Mouse (Mus musculus) cerebellum, postnatal 10 days (tissue): ENCODE measurements around the gene Pole4.

Source experiments
- DNase-seq, 2 experiments: peaks; one replicate each; pipeline ENCODE4 v3.0.0; 2021; ENCODE audit warnings: mixed read lengths in 2 of 2

Gene Pole4

GRCm38 (mm10) chr6:82611049-82611448 is 94.1 kb downstream of the Pole4 start:
- peak in 1 of 2 experiments; percentile 21 for DNase-seq

GRCm38 (mm10) chr6:82609339-82609926 is 95.7 kb downstream of the Pole4 start:
- no peak for DNase-seq

GRCm38 (mm10) chr6:82608756-82609155 is 96.4 kb downstream of the Pole4 start:
- DNase-seq, result no peak

DNA sequence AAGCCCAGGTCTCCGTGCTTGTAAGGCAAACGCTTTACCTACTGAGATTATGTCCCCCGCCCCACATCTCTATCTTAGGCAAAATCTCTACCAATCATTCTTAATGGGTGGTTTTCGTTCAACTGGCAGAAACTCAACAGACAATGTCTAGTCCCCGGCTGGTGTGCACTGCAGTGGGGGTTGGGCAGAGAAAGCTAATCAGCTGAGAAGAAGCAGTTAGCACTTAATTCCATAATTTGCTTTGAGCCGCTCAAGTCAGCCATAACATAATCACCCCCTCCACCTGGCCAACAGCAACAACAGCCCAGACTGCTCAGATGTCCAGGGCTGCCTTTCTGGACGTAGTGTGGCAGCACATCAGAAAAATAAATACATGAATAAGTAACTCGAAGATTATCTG is 100.4 kb downstream of the Pole4 start:
- peak; percentile 51 to 63 for DNase-seq

DNA sequence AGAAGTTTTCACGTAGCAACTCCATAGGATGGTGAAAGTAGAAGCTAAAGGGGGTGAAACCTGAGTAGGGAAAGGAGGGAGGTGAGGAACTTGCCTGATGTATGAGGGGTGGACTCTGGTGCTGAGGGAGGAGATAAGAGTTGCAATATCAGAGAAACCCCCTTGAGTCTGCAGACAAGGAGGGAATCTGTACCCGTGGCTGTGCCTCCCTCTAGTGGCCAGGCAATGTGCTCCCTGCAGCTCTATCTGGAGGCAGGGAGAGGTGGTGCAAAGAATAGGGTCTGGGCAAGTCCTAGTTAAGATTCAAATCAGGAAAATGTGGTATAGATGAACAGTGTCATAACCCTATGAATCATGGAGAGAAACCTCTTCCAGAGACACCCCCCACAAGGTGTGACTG is 101.5 kb downstream of the Pole4 start:
- DNase-seq, result peak; percentile 82 to 84

- DNase-seq, result peak; percentile 62 to 70
Measured at GRCm38 (mm10) chr6:82603228-82603627, 101.9 kb downstream of the Pole4 start.

DNA sequence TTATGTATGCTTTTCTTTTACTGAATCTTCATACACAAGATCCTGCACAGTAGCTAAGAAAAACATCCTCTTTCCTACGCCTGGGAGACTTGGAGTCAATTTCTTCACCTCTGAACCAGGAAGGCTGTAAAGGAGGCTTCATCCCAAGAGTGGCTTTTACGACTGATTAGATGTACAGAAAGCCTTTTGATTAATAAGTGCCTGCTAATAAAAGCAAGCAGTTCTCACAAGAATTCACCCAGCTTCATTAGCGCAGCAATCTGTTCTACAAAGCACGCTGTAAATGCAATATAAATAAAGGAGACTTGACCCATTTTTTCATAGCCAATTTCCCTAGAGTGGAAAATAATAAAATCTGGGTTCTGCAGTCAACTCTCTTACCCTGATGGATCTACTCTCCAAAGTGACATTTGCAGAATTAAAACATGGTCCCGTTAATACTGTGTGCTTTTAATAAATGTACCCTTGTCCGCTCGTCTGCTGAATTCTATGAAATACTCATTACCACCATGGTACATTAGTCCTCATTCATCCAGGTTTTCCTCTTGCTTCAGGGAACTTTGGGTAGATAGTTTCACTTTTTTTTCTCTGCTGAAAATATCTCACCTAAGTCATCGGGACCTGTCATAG is 109.6 kb downstream of the Pole4 start:
- no peak for DNase-seq

DNA sequence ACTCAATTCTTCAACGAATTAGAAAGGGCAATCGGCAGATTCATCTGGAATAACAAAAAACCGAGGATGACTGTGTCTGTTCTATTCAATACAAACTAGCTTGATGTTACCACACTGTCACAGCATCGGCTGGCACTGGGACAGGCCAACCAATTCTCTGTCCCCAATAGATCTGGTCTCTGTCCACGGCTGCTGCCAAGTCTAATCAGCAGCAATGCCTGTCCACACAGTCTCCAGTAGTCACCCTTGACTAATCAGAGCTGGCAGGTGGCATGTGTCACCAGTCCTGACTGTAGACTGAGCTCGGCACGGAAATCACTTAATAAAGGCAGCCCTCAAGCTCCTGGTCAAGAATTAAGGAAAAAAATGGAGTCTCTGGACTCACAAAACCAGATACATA is 115.8 kb downstream of the Pole4 start:
- DNase-seq, result peak; percentile 92 to 94

DNA sequence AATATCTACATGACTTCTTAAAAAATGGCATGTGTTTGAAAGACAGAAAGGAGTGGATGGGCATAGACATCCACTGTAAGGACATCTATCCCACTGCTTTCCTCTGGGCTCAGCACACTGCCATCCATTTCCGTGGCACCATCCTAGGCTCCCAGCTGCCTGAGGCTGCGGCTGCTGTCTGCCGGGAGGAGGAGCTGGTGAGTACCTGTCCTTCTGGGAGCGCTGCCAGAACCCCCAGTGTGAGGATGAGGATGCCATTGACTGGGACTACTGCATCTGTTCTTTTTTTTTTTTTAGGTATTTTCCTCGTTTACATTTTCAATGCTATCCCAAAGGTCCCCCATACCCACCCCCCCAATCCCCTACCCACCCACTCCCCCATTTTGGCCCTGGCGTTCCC is 119.8 kb downstream of the Pole4 start:
- DNase-seq, result peak; percentile 55 to 63

- DNase-seq, result no peak
Measured at GRCm38 (mm10) chr6:82575445-82575844, 129.7 kb downstream of the Pole4 start.
